Mouse (Mus musculus): ENCODE data around the gene Trpm1. TPM values are rescaled to one million over a fixed set of nuclear protein-coding genes. Genes with fewer than 3 reads are reported as not detected.

Gene Trpm1
- total RNA-seq, 1 experiment from 2014 or later: 0.18 TPM

DNA sequence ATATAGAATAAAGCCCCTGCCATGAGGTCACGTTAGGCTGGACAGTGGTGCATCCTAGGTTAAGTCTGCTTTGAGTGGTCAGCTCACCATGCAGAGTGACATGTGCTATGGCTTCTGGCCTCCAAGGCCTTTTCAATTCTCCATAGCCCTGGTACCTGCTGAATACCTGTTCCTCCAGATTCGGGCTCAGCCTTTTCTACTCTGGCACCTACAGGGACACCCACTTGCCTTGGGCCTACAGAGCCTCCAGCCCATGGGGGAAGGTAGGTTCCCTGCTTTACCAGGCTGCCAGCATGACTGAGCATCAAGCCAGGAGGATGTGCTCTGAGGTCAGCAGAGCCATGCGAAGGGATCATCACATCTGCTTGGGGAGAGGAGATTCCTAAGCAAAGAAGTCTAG lies 9.5 kb downstream of the Trpm1 start:
- ATAC-seq (replicated peaks; ENCODE audit: low read depth, poor library complexity, severe bottlenecking): no peak

DNA sequence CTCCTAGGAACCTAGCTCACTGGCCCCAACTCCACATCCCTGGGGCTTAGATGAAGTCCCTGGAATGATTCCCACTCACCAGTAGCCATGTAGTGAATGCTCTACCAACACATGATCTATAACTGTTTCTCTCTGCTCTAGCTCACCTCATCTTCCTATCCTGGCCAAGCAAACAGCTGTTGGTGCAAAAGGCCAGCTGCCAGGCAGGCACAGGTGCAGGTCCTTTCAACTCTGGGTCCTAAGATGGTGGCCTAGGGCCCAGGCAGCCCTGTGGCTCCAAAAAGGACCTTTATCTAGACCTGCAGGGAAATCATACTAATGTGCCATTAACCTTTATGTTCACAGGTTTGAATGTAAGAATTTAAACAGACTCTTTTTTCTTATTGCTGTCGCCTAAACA lies 10.3 kb downstream of the Trpm1 start:
- ATAC-seq (replicated peaks; ENCODE audit: low read depth, poor library complexity, severe bottlenecking): no peak

DNA sequence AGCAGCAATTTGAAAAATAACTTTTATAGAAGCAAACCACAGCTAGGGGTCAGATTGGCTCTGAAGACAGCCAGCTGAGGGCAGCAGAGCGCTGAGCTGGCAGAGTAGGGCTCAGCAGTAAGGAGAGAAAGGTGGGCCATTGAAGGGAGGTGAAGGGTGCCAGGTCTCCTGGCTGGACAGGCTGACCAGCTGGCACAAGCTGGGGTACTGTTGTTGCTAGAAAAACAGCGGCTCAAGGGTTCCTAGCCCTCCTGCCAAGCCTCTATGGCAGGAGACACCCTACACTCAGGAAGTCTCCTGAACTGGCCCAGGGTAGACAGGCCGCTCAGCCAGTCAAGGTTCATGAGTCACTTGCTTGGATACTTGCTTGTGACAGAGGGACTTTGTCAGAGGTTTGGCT lies 11.4 kb downstream of the Trpm1 start:
- peak; percentile 74 for ATAC-seq (replicated peaks; ENCODE audit: low read depth, poor library complexity, severe bottlenecking)

DNA sequence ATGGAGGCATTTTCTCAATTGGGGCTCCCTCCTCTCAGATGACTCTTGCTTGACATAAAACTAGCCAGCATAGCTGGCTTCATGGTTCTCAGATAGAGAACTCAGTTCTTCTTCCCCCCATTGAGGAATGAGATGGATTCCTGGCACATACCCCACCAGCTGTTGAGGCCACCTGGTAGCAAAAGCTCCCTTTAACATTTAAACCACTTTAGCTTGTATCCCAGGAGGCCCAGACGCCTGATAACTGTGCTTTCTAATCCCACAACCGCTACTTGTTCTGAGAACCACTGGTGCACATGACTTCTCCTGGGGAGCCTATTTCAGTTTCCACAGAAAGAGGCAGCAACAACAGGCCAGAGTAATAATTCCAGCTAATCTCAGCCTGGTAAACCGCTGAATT lies 12.4 kb downstream of the Trpm1 start:
- no peak for ATAC-seq (replicated peaks; ENCODE audit: low read depth, poor library complexity, severe bottlenecking)

DNA sequence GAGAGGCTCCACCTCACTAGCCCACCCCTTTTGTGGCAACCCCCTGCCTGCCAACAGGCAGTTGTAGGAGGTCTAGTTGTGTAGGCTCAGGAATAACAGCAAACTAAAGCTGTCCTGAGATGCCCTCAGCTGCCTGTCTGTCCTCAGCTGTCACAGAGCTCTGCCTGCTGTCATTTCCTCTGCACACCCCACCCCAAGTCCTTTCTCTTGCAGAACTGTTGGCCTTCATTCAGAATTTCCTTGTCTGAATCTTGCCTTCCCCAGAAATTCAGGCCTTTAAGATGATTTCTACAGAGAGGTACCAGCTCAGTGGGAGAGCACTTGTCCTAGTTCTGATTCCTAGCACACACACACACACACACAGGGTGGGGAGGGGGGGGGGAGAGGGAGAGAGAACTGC lies 13.1 kb downstream of the Trpm1 start:
- no peak for ATAC-seq (replicated peaks; ENCODE audit: low read depth, poor library complexity, severe bottlenecking)

DNA sequence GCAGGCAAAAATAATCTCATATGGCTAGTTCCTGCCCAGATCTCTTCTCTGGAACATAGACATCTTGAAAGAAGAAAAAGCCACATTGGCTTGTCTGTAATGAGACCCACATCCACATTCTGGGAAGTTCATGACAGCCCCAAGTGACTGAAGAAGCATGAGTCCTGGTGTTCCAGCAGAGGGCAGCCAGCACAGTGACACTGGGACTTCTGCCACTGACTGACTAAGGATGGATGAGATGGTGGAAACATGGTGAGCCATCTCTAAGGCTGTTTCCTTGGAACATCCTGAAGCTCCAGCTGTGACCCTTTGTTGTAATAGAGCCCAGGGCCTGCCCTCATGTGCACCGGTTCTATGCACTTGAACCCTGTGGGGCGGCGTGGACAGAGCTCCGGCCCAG lies 25.7 kb downstream of the Trpm1 start:
- no peak for ATAC-seq (replicated peaks; ENCODE audit: low read depth, poor library complexity, severe bottlenecking)

DNA sequence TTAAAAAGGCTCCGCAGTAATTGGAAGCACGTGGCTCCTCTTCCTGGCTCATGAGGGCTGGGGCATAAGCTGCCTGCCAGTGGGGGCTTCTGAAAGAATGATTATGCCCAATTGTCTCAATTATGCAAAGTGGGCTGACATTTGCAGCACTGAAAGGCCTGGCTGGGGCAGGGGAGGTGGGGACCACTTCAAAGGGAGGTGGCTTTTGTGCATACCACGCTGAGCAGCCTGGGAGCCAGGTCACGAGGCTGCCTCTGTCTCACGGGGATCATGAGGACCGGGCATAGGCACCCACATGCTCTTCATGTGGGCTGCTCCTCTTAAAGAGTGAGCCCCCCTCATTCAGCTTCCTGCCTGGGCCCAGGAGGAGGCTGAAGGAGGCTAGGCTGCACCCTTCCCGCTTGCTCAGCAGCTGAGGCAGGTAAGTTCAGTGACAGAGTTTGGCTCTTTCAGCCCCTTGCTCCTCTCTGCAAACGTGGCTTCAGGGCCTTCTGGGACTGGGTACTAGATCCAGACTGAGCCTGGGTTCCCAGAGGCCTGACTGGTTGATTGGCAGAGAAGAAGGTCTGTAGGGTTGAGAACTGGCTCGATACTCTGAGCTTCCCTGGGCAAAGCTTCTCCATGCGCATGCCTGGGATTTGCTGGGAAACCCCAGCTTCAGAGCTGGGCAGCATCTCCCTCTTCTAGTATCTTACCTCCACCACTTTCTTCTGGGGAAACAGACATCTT lies 31.7 kb downstream of the Trpm1 start:
- no peak for ATAC-seq (replicated peaks; ENCODE audit: low read depth, poor library complexity, severe bottlenecking)

DNA sequence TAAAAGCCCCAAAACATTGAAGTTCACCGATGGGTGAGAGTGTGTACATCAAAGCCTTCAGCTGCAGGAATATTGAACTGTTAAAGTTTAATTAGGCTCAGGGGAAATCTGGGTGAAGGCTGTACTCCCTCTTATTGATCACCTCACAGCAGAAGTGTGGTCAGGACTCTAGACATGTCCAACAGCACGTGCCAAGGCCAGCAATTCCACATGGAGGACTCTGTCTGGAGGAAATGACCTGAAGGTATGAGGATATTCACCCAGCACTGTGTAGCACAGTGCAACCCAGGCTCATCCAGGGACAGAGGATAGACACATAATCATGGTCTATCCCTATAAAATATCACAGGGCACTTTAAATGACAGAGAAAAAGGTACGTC lies 32.3 kb downstream of the Trpm1 start:
- ATAC-seq (replicated peaks; ENCODE audit: low read depth, poor library complexity, severe bottlenecking): no peak

DNA sequence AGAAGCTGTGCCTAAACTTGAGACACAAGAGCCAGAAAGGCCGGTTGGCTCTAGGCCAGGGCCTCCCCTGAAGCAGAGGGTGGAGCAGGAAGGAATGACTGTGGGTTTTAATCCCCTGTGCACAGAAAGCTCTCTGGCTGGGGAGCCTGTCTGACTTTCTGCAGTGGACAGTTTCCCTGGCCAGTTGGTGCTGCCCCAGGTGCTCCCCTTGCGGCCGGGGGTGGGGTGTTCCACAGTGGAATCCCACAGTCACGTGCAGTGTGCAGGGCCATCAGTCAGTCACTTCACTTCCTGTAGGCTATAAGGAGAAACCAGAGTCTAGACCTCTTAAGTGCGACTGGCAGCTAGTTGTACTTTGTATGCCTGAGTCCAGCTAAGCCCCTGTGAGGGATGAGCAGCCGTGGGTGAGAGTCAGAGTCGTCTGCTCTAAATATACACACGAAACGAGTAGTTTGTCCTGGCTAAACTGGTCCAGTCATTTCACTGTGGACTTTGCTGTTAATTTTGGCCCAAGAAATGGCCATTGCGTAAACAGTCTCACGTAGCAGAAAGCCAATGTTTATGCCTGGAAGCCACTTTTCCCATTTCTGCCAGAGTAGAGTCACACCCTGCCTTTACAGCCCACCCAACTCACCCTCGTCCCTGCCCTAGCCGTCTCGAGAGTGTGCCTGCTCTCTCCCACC lies 38.8 kb downstream of the Trpm1 start:
- peak; percentile 85 for ATAC-seq (replicated peaks; ENCODE audit: low read depth, poor library complexity, severe bottlenecking)

DNA sequence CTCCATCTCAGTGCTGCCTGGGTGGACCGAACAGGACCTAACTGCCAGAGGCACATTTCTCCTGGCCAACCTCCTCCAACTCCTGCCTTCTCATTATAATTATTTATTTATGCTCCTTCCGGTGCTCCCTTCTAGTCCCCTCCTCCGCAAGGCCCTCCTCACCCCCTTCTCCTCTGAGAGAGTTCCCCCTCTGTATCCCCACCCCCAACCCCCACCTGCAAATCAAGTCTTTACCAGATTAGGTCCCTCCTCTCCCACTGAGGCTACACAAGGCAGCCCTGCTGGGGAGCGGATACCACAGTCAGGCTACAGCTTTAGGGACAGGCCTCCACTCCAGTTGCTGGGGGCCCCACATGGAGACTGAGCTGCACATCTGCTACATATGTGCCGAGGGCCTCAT lies 39.8 kb downstream of the Trpm1 start:
- ATAC-seq (replicated peaks; ENCODE audit: low read depth, poor library complexity, severe bottlenecking): no peak

DNA sequence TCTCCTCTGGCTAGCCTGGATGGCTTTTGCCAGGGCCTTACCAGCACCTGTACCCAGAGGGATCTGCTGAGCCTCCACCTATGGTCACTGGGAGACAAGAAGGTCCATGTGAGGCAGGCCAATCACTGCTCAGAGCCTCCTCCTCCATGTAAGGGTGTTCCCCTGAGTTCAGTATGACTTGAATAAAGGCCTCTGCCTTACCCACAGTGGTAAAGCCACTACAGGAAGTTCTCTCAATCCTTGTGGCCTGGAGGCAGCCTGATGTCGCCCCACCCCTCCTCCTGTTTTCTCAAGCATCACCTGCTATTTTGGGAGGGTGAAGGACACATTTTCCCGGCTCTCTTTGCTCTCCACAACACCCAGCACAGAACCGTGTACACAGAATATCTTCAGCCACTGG lies 42.5 kb downstream of the Trpm1 start:
- no peak for ATAC-seq (replicated peaks; ENCODE audit: low read depth, poor library complexity, severe bottlenecking)

DNA sequence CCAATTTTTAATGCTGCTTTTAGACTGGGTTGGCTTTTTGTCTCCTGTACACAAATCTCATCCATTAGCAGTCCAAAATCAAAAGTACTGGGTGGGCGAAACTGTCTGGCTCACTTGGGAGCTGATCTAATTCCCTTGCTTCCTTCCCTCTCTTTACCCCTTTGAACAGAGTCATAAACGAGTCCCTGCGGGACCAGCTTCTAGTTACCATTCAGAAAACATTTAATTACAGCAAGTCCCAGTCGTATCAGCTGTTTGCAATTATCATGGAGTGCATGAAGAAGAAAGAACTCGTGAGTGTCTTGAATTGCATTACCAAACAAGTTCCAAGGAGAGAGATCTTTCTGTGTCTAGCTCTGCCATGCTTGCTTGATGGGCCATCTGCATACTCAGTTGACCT lies 55.1 kb downstream of the Trpm1 start:
- no peak for ATAC-seq (replicated peaks; ENCODE audit: low read depth, poor library complexity, severe bottlenecking)

DNA sequence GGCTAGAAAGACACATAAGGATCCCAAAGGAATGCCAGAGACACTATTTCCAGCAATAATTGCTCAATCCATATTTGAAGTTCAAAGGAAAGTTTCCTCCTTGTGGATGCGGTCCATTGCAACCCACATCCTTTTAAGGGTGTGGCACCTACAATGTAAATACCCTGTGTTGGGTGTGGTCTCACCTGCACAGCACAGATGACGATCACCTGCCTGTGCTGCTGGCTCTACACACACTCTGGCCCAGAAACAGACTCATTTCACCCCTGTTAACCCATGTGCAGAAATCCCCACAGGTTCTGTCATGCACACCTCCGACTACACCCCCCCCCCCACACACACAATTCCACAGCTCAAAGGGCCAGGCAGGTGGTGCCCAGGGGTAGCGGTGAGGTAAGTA lies 59.2 kb downstream of the Trpm1 start:
- ATAC-seq (replicated peaks; ENCODE audit: low read depth, poor library complexity, severe bottlenecking): no peak

DNA sequence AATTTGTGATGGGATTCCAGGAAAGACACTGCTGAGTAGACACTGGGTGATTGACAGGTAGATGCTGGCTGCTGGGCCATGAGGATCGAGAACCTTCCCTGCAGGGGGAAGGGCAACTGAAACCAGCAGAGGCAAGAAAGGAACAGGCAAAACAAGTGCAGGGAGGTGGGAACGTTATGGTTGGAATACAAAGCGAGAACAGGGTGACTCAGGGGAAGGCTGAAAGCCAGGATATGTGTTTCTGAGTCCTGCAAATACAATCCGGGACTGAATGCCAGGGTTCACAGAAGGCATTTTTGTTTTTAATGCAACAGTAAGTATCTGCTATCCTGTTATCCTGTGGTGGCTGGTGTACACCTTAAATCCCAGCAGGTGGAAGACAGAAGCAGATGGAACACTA lies 60.4 kb downstream of the Trpm1 start:
- no peak for ATAC-seq (replicated peaks; ENCODE audit: low read depth, poor library complexity, severe bottlenecking)

DNA sequence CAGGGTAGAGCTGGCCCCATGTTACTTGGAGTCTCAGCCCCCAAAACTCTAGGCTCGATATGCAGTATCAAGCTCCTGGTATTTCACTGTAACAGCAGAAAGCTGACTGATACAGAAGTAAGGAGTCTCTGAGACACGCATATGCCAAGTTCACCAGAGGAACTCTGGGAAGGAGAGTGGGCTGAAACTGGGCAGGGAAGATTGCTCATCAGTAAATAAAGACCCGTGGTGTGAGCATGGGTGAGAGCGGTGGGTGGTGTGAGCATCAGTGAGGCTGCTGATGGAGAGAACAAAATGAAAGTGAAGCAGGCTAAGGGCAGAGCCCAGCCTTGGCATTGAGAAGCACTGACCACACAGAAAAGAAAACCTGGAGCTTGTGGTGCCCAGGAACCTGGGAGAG lies 62.0 kb downstream of the Trpm1 start:
- no peak for ATAC-seq (replicated peaks; ENCODE audit: low read depth, poor library complexity, severe bottlenecking)

DNA sequence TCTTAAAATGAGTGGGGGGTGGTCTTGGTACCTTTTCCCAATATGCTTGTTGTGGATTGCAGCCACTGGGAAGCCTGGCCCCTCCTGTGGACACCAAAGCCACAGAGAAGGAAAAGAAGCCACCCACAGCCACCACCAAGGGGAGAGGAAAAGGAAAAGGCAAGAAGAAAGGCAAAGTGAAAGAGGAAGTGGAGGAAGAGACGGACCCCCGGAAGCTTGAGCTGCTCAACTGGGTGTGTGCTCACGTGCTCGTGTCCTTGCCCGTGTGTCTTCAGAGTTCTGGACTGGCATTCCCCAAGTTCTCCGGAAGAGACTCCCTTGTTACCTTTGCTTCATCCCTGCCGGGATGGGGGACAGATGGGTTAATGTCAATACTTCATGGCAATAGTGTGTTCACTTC lies 63.8 kb downstream of the Trpm1 start:
- 0 out of 2 replicates have a peak, but pooled peaks have one; percentile 54 for ATAC-seq (replicated peaks; ENCODE audit: low read depth, poor library complexity, severe bottlenecking)

DNA sequence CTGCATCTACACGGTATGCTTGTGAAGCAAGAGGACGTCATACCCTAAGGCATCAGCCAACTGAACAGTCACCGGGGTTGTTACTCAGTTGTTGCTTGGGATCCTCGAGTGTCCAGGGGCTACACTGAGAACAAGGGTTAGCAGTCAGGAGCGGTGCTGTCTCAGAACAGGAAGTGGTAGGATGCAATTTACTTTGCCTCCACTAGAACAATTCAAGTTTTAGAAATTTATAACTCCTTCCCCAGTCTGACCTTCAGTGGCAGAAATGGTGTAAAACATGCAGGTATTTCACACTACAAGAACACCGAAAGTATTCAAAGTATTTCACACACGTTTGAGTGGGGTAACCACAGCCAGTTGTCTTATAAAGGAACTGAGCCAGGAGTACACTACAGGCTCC lies 66.1 kb downstream of the Trpm1 start:
- ATAC-seq (replicated peaks; ENCODE audit: low read depth, poor library complexity, severe bottlenecking): peak; percentile 14; the same call in 1 of the 2 replicates

DNA sequence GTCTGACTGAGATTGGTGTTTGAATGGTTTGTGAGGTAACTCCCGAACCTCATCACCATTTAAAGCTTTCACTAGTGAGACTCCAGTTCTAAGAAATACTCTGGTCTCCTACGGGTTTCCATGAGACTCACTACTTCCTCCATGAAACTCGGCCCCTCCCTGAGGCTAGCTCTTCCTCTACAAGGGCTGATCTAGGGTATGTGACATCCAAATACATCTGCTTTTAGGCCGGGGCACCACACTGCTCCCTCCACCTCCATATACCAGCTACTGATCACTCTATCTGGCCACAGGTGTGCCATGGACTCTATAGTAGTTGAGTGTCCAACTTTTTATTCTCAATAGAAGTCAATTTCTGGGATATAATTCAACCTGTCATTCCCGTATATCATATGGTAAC lies 69.6 kb downstream of the Trpm1 start:
- ATAC-seq (replicated peaks; ENCODE audit: low read depth, poor library complexity, severe bottlenecking): 0 out of 2 replicates have a peak, but pooled peaks have one; percentile 11

DNA sequence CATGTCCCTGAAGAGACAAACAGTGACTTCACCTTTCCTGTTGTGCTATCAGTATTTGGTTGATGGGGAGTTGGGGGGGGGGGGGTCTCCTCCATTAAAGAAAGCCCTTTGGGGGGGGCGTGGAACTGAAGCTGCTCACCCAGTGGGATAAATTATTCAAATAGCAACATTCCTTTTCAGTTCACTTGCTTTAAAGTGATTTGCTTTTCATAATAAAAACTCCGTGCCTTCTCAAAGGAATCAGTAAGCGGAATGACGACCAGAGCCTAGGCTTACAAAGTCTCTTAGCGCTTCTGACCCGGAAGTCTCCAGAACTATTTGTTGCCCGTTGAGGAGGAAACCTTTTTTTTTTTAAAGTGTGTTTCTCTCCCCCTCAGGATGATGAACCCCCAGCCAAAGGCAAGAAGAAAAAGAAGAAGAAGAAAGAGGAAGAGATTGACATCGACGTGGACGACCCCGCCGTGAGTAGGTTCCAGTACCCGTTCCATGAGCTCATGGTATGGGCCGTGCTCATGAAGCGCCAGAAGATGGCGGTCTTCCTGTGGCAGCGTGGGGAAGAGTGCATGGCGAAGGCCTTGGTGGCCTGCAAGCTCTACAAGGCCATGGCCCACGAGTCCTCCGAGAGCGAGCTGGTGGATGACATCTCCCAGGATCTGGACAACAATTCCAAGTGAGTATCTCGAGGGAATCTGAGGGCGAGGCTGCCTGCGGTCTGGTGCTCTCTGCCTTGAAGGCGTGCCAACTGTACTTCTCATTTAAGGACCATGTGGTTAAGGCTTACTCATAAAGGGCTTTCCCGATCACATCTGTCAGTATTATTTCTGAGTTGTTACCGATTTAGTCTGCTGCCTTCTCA lies 72.9 kb downstream of the Trpm1 start:
- ATAC-seq (replicated peaks; ENCODE audit: low read depth, poor library complexity, severe bottlenecking): no peak

DNA sequence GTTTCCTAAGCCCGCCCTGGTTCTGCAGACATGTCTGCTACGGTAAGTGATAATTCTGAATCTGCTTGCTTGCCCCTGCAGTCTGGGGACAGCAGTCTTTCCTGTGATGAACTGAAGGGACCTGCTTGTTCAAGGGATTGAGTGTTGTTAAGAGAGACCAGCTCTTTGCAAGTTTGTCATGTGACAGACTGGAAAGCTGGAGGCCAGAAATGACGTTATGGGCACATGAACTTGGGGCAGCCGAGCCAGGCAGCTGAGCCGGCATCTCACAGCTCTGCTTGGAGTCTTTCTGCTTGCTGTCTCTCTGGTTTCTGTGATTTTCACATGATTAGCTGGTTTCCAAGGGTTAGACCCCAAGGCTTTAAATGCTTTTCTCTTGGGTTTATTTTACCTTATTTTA lies 74.0 kb downstream of the Trpm1 start:
- no peak for ATAC-seq (replicated peaks; ENCODE audit: low read depth, poor library complexity, severe bottlenecking)

DNA sequence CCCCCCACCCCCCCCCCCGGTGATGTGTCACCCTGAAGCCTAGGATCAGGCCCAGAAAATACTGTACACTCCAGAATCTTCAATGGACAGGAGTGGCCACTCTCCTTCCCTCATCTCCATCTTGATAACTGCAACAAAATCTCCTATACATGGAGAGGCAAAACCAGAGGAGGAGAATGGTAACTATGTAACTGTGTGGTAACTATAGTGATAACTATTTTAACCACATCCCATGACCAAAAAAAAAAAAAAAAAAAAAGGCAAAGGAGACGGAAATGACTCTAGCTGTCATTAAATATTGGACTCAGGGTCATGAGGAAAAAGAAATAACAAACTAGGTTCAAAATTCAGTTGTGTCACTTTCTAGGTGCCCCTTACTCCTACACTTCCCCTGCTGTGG lies 74.7 kb downstream of the Trpm1 start:
- no peak for ATAC-seq (replicated peaks; ENCODE audit: low read depth, poor library complexity, severe bottlenecking)
